Mouse (Mus musculus): ENCODE data around the gene Rbm8a. TPM values are rescaled to one million over a fixed set of nuclear protein-coding genes. Genes with fewer than 3 reads are reported as not detected.

Gene Rbm8a
- polyA plus RNA-seq, 1 experiment from 2014 or later: 181 TPM

- Histone ChIP-seq H3K4me3 (ENCODE audit: low read depth, low read length) (no peak overlapping the region), H3K27ac (ENCODE audit: low read depth, low read length) (no peak overlapping the region), H3K9ac (ENCODE audit: low read length) (no peak overlapping the region; the same call in 1 of the 2 replicates), H3K36me3 (ENCODE audit: control insufficient read depth, insufficient read depth, low read length) (no peaks in the 10 kb centered on the region), H3K4me2 (peak overlapping the region; percentile 96; the same call in 1 of the 2 replicates), H3K9me3 (ENCODE audit: control insufficient read depth, low read length) (no peaks in the 10 kb centered on the region), H3K4me1 (ENCODE audit: control insufficient read depth, insufficient read depth, low read length) (peaks cover 43% of the 10 kb centered on the region), H3K27me3 (ENCODE audit: control insufficient read depth, insufficient read depth, low read length) (peaks cover 24% of the 10 kb centered on the region)
- WGBS: 26% methylated on average over 6 of the region's 6 CpGs
- peak; percentile 87 for DNase-seq (ENCODE audit: low spot score, missing footprints)
- no peak for ATAC-seq (ENCODE audit: low FRiP score)
Observed at GRCm38 (mm10) chr3:96595661-96596060, 34.1 kb upstream of the Rbm8a start.

GRCm38 (mm10) chr3:96596228-96596707, 33.5 kb upstream of the Rbm8a start, which contains the start of gene Ankrd34a:
Gene Ankrd34a, plus strand, starts transcription at chr3:96596636.
- Histone ChIP-seq H3K4me2 (peak within 1 kb of the TSS; percentile 96), H3K27ac (ENCODE audit: low read depth, low read length) (no peak within 1 kb of the TSS), H3K27me3 (ENCODE audit: control insufficient read depth, insufficient read depth, low read length) (peaks cover 24% of the 10 kb centered on the region), H3K4me1 (ENCODE audit: control insufficient read depth, insufficient read depth, low read length) (peaks cover 43% of the 10 kb centered on the region), H3K4me3 (ENCODE audit: low read depth, low read length) (peak within 1 kb of the TSS; percentile 44), H3K9ac (ENCODE audit: low read length) (peak within 1 kb of the TSS; percentile 74), H3K9me3 (ENCODE audit: control insufficient read depth, low read length) (no peaks in the 10 kb centered on the region), H3K36me3 (ENCODE audit: control insufficient read depth, insufficient read depth, low read length) (no peaks in the 10 kb centered on the region)
- 2% methylated on average over 19 of the region's 23 CpGs for WGBS
- DNase-seq (ENCODE audit: low spot score, missing footprints): peak; percentile 93
- no peak for ATAC-seq (ENCODE audit: low FRiP score)

- 4% methylated on average over 10 of the region's 12 CpGs for WGBS
- peaks cover 24% of the 10 kb centered on the region for H3K27me3 ChIP-seq (ENCODE audit: control insufficient read depth, insufficient read depth, low read length)
- no peak for ATAC-seq (ENCODE audit: low FRiP score)
Observed at GRCm38 (mm10) chr3:96596855-96597254, 32.9 kb upstream of the Rbm8a start.

GRCm38 (mm10) chr3:96597435-96597891, 32.3 kb upstream of the Rbm8a start:
- peak overlapping the region; percentile 96 for H3K4me2 ChIP-seq
- H3K4me1 ChIP-seq (ENCODE audit: control insufficient read depth, insufficient read depth, low read length): peaks cover 46% of the 10 kb centered on the region
- peak overlapping the region; percentile 74 for H3K9ac ChIP-seq (ENCODE audit: low read length)
- H3K36me3 ChIP-seq (ENCODE audit: control insufficient read depth, insufficient read depth, low read length): no peaks in the 10 kb centered on the region
- peak overlapping the region; percentile 54 for H3K27ac ChIP-seq (ENCODE audit: low read depth, low read length)
- WGBS: under 1% methylated on average over 40 of the region's 40 CpGs
- DNase-seq (ENCODE audit: low spot score, missing footprints) (peak; percentile 96), ATAC-seq (ENCODE audit: low FRiP score) (0 out of 2 replicates have a peak, but pooled peaks have one; percentile 6)
- peaks cover 24% of the 10 kb centered on the region for H3K27me3 ChIP-seq (ENCODE audit: control insufficient read depth, insufficient read depth, low read length)
- peak overlapping the region; percentile 44 for H3K4me3 ChIP-seq (ENCODE audit: low read depth, low read length)
- H3K9me3 ChIP-seq (ENCODE audit: control insufficient read depth, low read length): no peaks in the 10 kb centered on the region

More at GRCm38 (mm10) chr3:96596855-96597254, 32.9 kb upstream of the Rbm8a start:
- DNase-seq (ENCODE audit: low spot score, missing footprints): peak; percentile 90
- no peaks in the 10 kb centered on the region for H3K36me3 ChIP-seq (ENCODE audit: control insufficient read depth, insufficient read depth, low read length)
- H3K4me3 ChIP-seq (ENCODE audit: low read depth, low read length): peak overlapping the region; percentile 44
- peak overlapping the region; percentile 96 for H3K4me2 ChIP-seq
- no peaks in the 10 kb centered on the region for H3K9me3 ChIP-seq (ENCODE audit: control insufficient read depth, low read length)
- H3K4me1 ChIP-seq (ENCODE audit: control insufficient read depth, insufficient read depth, low read length): peaks cover 43% of the 10 kb centered on the region
- peak overlapping the region; percentile 74 for H3K9ac ChIP-seq (ENCODE audit: low read length)
- H3K27ac ChIP-seq (ENCODE audit: low read depth, low read length): no peak overlapping the region

- Histone ChIP-seq H3K4me2 (peak overlapping the region; percentile 96), H3K4me3 (ENCODE audit: low read depth, low read length) (peak overlapping the region; percentile 44), H3K9me3 (ENCODE audit: control insufficient read depth, low read length) (no peaks in the 10 kb centered on the region), H3K27me3 (ENCODE audit: control insufficient read depth, insufficient read depth, low read length) (peaks cover 24% of the 10 kb centered on the region), H3K4me1 (ENCODE audit: control insufficient read depth, insufficient read depth, low read length) (peaks cover 49% of the 10 kb centered on the region), H3K9ac (ENCODE audit: low read length) (peak overlapping the region; percentile 74), H3K36me3 (ENCODE audit: control insufficient read depth, insufficient read depth, low read length) (no peaks in the 10 kb centered on the region), H3K27ac (ENCODE audit: low read depth, low read length) (peak overlapping the region; percentile 54)
- under 1% methylated on average over 54 of the region's 54 CpGs for WGBS
- DNase-seq (ENCODE audit: low spot score, missing footprints) (peak; percentile 98), ATAC-seq (ENCODE audit: low FRiP score) (peak; percentile 6; the same call in 1 of the 2 replicates)
Observed at GRCm38 (mm10) chr3:96598156-96599068, 31.3 kb upstream of the Rbm8a start.

- H3K4me3 ChIP-seq (ENCODE audit: low read depth, low read length): no peak overlapping the region
- no peaks in the 10 kb centered on the region for H3K36me3 ChIP-seq (ENCODE audit: control insufficient read depth, insufficient read depth, low read length)
- 42% methylated on average over 8 of the region's 8 CpGs for WGBS
- no peak overlapping the region; the same call in 1 of the 2 replicates for H3K4me2 ChIP-seq
- no peak overlapping the region for H3K27ac ChIP-seq (ENCODE audit: low read depth, low read length)
- H3K9me3 ChIP-seq (ENCODE audit: control insufficient read depth, low read length): no peaks in the 10 kb centered on the region
- H3K27me3 ChIP-seq (ENCODE audit: control insufficient read depth, insufficient read depth, low read length): peaks cover 24% of the 10 kb centered on the region
- H3K4me1 ChIP-seq (ENCODE audit: control insufficient read depth, insufficient read depth, low read length): peaks cover 52% of the 10 kb centered on the region
- DNase-seq (ENCODE audit: low spot score, missing footprints): peak; percentile 90
- no peak for ATAC-seq (ENCODE audit: low FRiP score)
- peak overlapping the region; percentile 74; the same call in 1 of the 2 replicates for H3K9ac ChIP-seq (ENCODE audit: low read length)
Observed at GRCm38 (mm10) chr3:96599069-96599393, 30.7 kb upstream of the Rbm8a start.

GRCm38 (mm10) chr3:96599411-96599810, 30.3 kb upstream of the Rbm8a start:
- Histone ChIP-seq H3K4me2 (no peak overlapping the region), H3K9me3 (ENCODE audit: control insufficient read depth, low read length) (no peaks in the 10 kb centered on the region), H3K36me3 (ENCODE audit: control insufficient read depth, insufficient read depth, low read length) (no peaks in the 10 kb centered on the region), H3K27me3 (ENCODE audit: control insufficient read depth, insufficient read depth, low read length) (peaks cover 24% of the 10 kb centered on the region), H3K4me1 (ENCODE audit: control insufficient read depth, insufficient read depth, low read length) (peaks cover 54% of the 10 kb centered on the region), H3K4me3 (ENCODE audit: low read depth, low read length) (no peak overlapping the region), H3K27ac (ENCODE audit: low read depth, low read length) (no peak overlapping the region), H3K9ac (ENCODE audit: low read length) (no peak overlapping the region)
- 61% methylated on average over 3 of the region's 3 CpGs for WGBS
- no peak for DNase-seq (ENCODE audit: low spot score, missing footprints)
- no peak for ATAC-seq (ENCODE audit: low FRiP score)

- Histone ChIP-seq H3K27me3 (ENCODE audit: control insufficient read depth, insufficient read depth, low read length) (peaks cover 16% of the 10 kb centered on the region; the same call in 1 of the 2 replicates), H3K27ac (ENCODE audit: low read depth, low read length) (peak within 1 kb of the TSS; percentile 88), H3K36me3 (ENCODE audit: control insufficient read depth, insufficient read depth, low read length) (no peaks in the 10 kb centered on the region), H3K9ac (ENCODE audit: low read length) (peak within 1 kb of the TSS; percentile 88), H3K4me1 (ENCODE audit: control insufficient read depth, insufficient read depth, low read length) (peaks cover 51% of the 10 kb centered on the region), H3K9me3 (ENCODE audit: control insufficient read depth, low read length) (no peaks in the 10 kb centered on the region), H3K4me2 (peak within 1 kb of the TSS; percentile 71), H3K4me3 (ENCODE audit: low read depth, low read length) (peak within 1 kb of the TSS; percentile 90)
- ATAC-seq (ENCODE audit: low FRiP score) (peak; percentile 95), DNase-seq (ENCODE audit: low spot score, missing footprints) (peak; percentile 98)
- 1% methylated on average over 27 of the region's 27 CpGs for WGBS
Observed at GRCm38 (mm10) chr3:96600639-96601250, 29.0 kb upstream of the Rbm8a start, which contains the start of gene Lix1l. Gene Lix1l, plus strand, starts transcription at chr3:96601149.
